Mouse (Mus musculus): ENCODE data around the gene Bach2. TPM values are rescaled to one million over a fixed set of nuclear protein-coding genes. Genes with fewer than 3 reads are reported as not detected.

Gene Bach2
- polyA plus RNA-seq, 1 experiment from 2014 or later, result 18.8 TPM

DNA sequence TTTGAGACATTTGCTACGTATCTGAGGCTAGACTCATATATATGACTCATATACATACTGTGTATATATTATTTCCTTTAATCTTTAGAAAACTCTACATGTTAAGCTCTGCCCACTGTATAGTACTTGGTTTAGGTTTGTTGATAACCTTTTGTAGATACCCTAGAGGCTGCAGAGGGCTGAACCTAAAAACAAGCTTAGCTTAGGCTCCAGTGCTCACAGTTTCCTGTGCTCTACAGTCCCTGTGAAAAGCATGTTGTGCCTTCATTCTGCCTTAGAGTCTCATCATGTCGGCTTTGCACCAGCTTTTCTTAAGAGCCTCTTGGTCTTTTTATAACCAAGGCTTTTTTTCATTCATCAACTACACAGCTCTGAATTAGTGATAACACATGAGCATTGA, 156.2 kb downstream of the Bach2 start:
- no peaks in the 10 kb centered on the region for H3K9me3 ChIP-seq (replicated peaks; ENCODE audit: control insufficient read depth, low read length, poor library complexity, severe bottlenecking)
- WGBS, result 81% methylated on average over 2 of the region's 2 CpGs
- no peak for ATAC-seq
- no peak overlapping the region for H3K27ac ChIP-seq (ENCODE audit: low read length)
- H3K27me3 ChIP-seq (ENCODE audit: control insufficient read depth, insufficient read depth, low read depth, low read length), result no peaks in the 10 kb centered on the region
- no peaks in the 10 kb centered on the region for H3K36me3 ChIP-seq (ENCODE audit: control insufficient read depth, insufficient read depth, low read length)
- 0 out of 2 replicates have a peak, but pooled peaks cover 3% of the 10 kb centered on the region for H3K4me1 ChIP-seq (ENCODE audit: control insufficient read depth, insufficient read depth, low read length)
- no peak overlapping the region for H3K4me3 ChIP-seq (ENCODE audit: low read depth, low read length)
- H3K9ac ChIP-seq (ENCODE audit: low read depth, low read length), result no peak overlapping the region
- no peak overlapping the region for H3K4me2 ChIP-seq (ENCODE audit: low read length)

DNA sequence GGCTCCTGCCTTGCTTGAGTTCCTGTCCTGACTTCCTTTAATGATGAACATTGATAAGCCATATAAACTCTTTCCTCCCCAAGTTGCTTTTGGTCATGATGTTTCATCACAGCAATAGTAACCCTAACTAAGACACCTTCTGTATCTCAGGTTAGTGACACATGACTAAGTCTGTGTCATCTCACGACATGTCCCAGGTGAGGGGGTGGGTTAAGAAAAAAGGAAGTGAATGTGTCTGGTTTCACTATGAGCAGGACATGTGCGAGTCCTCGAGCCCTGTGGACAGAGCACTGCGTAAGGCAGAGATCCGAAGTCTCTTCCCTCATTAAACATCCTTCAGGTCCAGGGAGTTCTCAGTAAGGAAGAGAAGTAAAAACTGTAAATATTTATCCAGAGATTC, 162.9 kb downstream of the Bach2 start:
- Histone ChIP-seq H3K4me3 (ENCODE audit: low read depth, low read length) (no peak overlapping the region), H3K9ac (ENCODE audit: low read depth, low read length) (no peak overlapping the region), H3K4me2 (ENCODE audit: low read length) (no peak overlapping the region), H3K4me1 (ENCODE audit: control insufficient read depth, insufficient read depth, low read length) (peaks cover 13% of the 10 kb centered on the region), H3K9me3 (replicated peaks; ENCODE audit: control insufficient read depth, low read length, poor library complexity, severe bottlenecking) (no peaks in the 10 kb centered on the region), H3K27me3 (ENCODE audit: control insufficient read depth, insufficient read depth, low read depth, low read length) (no peaks in the 10 kb centered on the region), H3K36me3 (ENCODE audit: control insufficient read depth, insufficient read depth, low read length) (no peaks in the 10 kb centered on the region), H3K27ac (ENCODE audit: low read length) (no peak overlapping the region)
- ATAC-seq, result no peak
- 94% methylated on average over 5 of the region's 5 CpGs for WGBS

DNA sequence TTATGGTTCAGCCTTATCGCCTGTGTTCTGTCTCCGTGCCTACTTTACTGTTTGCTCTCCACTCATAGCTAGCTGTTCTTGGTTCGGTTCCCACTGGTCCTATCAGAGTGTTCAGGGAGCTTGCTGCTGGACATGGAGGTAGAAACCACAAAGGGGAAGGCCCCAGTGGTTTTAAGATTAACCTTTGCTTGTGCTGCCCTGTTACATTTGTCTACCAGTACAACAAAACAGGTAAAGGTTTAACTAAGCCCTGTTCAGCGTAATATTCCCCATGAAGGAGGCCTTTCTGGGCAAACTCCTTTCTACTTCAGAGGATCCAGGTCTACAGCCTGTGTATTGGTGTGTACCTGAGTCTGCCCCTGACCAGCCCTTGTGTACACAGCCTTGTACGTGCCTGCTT, 164.9 kb downstream of the Bach2 start:
- Histone ChIP-seq H3K4me1 (ENCODE audit: control insufficient read depth, insufficient read depth, low read length) (peaks cover 13% of the 10 kb centered on the region), H3K9me3 (replicated peaks; ENCODE audit: control insufficient read depth, low read length, poor library complexity, severe bottlenecking) (no peaks in the 10 kb centered on the region), H3K4me3 (ENCODE audit: low read depth, low read length) (no peak overlapping the region), H3K9ac (ENCODE audit: low read depth, low read length) (no peak overlapping the region), H3K36me3 (ENCODE audit: control insufficient read depth, insufficient read depth, low read length) (no peaks in the 10 kb centered on the region), H3K27ac (ENCODE audit: low read length) (no peak overlapping the region), H3K4me2 (ENCODE audit: low read length) (no peak overlapping the region), H3K27me3 (ENCODE audit: control insufficient read depth, insufficient read depth, low read depth, low read length) (no peaks in the 10 kb centered on the region)
- 96% methylated on average over 5 of the region's 5 CpGs for WGBS
- no peak for ATAC-seq

DNA sequence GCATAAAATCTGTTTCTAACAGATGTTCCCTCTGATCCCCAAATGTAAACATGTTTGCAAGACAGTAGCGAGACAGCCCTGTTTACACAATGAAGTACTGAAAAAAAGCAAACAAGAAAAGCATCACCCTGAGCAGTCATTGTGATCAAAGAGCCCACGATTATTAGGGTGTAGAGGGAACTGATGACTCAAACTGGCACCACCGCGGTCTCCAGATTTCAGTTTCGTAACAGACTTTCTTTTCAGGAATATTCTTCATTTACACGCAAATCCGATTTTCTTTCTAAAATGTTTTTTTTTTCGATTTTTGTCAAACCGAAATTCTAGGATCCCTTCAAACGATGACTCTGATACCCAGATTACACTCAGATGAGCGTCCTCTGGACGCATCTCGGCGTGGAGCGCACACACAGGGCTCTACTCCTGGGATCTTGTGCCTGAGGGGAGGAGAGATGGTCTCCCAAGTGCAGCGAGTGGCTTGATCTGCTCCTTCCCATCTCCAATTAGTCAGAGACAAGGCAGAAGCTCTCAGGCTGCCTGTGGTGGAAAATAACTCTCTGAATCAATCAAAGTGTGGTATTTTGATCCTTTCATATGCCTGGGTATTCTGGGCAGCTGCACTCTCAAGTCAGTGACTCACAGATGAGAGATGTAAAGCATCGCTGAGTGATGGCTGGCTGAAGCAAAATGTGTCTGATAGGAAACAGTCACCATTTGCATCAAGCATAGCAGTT, 166.7 kb downstream of the Bach2 start:
- no peaks in the 10 kb centered on the region for H3K27me3 ChIP-seq (ENCODE audit: control insufficient read depth, insufficient read depth, low read depth, low read length)
- H3K9ac ChIP-seq (ENCODE audit: low read depth, low read length), result no peak overlapping the region
- no peaks in the 10 kb centered on the region for H3K9me3 ChIP-seq (replicated peaks; ENCODE audit: control insufficient read depth, low read length, poor library complexity, severe bottlenecking)
- WGBS, result 63% methylated on average over 17 of the region's 17 CpGs
- peaks cover 13% of the 10 kb centered on the region for H3K4me1 ChIP-seq (ENCODE audit: control insufficient read depth, insufficient read depth, low read length)
- no peaks in the 10 kb centered on the region for H3K36me3 ChIP-seq (ENCODE audit: control insufficient read depth, insufficient read depth, low read length)
- peak overlapping the region; percentile 44; the same call in 1 of the 2 replicates for H3K27ac ChIP-seq (ENCODE audit: low read length)
- no peak for ATAC-seq
- H3K4me2 ChIP-seq (ENCODE audit: low read length), result no peak overlapping the region
- H3K4me3 ChIP-seq (ENCODE audit: low read depth, low read length), result no peak overlapping the region

DNA sequence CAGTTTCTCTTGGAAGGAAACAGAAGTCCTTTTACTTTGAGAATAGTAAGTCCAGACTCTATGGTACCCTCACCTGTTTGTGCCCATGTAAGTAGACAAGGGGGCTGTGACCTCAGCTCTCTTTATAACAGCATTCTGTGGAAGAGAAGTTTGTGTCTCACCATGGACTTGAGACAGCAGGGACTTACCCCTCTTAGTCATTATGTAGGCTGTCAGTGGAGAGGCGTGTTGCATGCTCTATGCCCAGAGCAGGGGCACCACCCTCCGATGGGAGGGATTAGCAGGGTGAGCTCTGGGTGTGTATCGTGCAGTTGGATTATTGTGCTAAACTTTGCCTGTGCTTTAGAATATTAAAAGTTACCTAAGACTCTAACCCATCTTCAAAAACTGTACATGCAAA, 167.4 kb downstream of the Bach2 start:
- H3K4me2 ChIP-seq (ENCODE audit: low read length), result no peak overlapping the region
- WGBS, result 68% methylated on average over 3 of the region's 3 CpGs
- no peak overlapping the region; the same call in 1 of the 2 replicates for H3K9ac ChIP-seq (ENCODE audit: low read depth, low read length)
- no peaks in the 10 kb centered on the region for H3K27me3 ChIP-seq (ENCODE audit: control insufficient read depth, insufficient read depth, low read depth, low read length)
- peak; percentile 59; the same call in 1 of the 2 replicates for ATAC-seq
- H3K36me3 ChIP-seq (ENCODE audit: control insufficient read depth, insufficient read depth, low read length), result no peaks in the 10 kb centered on the region
- no peak overlapping the region for H3K27ac ChIP-seq (ENCODE audit: low read length)
- H3K4me1 ChIP-seq (ENCODE audit: control insufficient read depth, insufficient read depth, low read length), result peaks cover 13% of the 10 kb centered on the region
- H3K4me3 ChIP-seq (ENCODE audit: low read depth, low read length), result no peak overlapping the region
- no peaks in the 10 kb centered on the region for H3K9me3 ChIP-seq (replicated peaks; ENCODE audit: control insufficient read depth, low read length, poor library complexity, severe bottlenecking)

DNA sequence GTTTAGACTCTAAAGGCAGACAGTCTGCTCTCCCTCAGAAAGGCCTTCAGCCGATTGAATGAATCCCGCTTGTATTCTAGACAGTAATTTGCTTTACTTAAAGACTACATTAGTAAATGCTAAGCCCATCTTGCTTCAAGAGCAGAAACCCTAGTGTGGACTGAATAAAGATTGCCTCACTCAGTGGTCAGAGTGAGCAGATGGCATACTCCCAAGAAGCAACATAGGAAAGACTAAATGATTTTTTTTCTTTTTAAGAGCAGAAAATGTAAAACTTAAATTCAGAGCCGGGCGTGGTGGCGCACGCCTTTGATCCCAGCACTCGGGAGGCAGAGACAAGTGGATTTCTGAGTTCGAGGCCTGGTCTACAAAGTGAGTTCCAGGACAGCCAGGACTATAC, 169.9 kb downstream of the Bach2 start:
- no peak overlapping the region for H3K9ac ChIP-seq (ENCODE audit: low read depth, low read length)
- no peak for ATAC-seq
- no peak overlapping the region for H3K27ac ChIP-seq (ENCODE audit: low read length)
- H3K4me3 ChIP-seq (ENCODE audit: low read depth, low read length), result no peak overlapping the region
- H3K36me3 ChIP-seq (ENCODE audit: control insufficient read depth, insufficient read depth, low read length), result no peaks in the 10 kb centered on the region
- H3K4me1 ChIP-seq (ENCODE audit: control insufficient read depth, insufficient read depth, low read length), result peaks cover 19% of the 10 kb centered on the region
- no peaks in the 10 kb centered on the region for H3K27me3 ChIP-seq (ENCODE audit: control insufficient read depth, insufficient read depth, low read depth, low read length)
- H3K9me3 ChIP-seq (replicated peaks; ENCODE audit: control insufficient read depth, low read length, poor library complexity, severe bottlenecking), result no peaks in the 10 kb centered on the region
- H3K4me2 ChIP-seq (ENCODE audit: low read length), result no peak overlapping the region
- 89% methylated on average over 8 of the region's 8 CpGs for WGBS

DNA sequence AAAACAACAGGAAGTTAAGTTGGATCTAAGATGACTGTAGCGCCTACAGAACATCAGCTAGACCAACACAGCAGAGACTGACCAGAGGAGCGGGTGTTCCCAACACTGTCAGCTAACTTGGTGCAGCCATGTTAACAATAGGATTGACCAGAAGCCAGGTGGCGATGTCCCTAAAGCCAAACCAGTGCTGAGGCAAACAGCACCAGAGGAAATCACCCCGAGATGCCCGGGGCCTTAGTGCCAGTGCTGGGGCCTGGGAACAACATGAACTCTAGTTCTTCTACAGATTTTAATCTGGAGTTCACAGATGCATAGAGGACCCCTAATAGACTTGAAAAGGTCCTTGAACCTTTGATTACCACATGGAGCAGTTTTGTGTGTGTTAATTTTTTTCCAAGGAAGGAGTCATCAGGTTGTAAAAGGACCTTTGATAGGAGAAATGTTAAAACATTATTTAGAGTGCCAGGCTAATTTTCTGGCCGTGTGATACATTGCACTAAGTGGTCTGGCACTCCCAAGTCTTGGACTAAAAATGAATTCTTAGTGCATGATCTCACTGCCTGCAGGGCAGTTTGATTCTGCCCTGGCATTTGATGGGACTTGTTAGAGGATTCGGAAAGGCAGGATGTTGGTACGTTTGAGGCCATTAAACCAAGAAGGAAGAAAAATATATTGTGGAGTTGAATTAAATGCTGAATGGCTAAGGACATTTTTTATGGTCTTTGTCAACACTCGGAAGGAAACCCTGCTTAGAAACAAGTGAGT, 170.7 kb downstream of the Bach2 start:
- Histone ChIP-seq H3K4me1 (ENCODE audit: control insufficient read depth, insufficient read depth, low read length) (peaks cover 19% of the 10 kb centered on the region), H3K4me3 (ENCODE audit: low read depth, low read length) (no peak overlapping the region), H3K9me3 (replicated peaks; ENCODE audit: control insufficient read depth, low read length, poor library complexity, severe bottlenecking) (no peaks in the 10 kb centered on the region), H3K4me2 (ENCODE audit: low read length) (no peak overlapping the region), H3K27me3 (ENCODE audit: control insufficient read depth, insufficient read depth, low read depth, low read length) (no peaks in the 10 kb centered on the region), H3K27ac (ENCODE audit: low read length) (no peak overlapping the region), H3K36me3 (ENCODE audit: control insufficient read depth, insufficient read depth, low read length) (no peaks in the 10 kb centered on the region), H3K9ac (ENCODE audit: low read depth, low read length) (no peak overlapping the region)
- WGBS, result 87% methylated on average over 9 of the region's 9 CpGs
- no peak for ATAC-seq

DNA sequence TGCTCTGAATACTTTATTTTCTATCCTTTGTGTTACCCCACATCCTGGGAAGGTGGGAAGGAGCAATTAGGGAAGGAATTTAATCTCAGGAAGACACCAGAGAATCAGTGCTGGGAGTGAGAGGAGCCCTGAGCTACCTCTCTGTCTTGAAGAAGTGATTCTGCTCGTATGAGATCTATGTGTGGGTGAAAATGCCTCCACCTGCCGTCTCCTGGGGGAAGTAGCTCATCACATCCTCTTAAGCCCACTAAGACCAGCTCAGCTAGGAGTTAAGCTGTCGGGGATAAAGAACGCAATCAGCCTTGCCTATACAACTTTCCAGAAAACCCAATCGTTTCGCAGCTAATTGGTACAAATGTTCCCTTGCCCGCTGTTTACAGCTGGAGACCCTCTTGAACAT, 174.5 kb downstream of the Bach2 start:
- peak; percentile 55; the same call in 1 of the 2 replicates for ATAC-seq
- Histone ChIP-seq H3K9me3 (replicated peaks; ENCODE audit: control insufficient read depth, low read length, poor library complexity, severe bottlenecking) (no peaks in the 10 kb centered on the region), H3K9ac (ENCODE audit: low read depth, low read length) (no peak overlapping the region), H3K4me3 (ENCODE audit: low read depth, low read length) (no peak overlapping the region), H3K4me2 (ENCODE audit: low read length) (no peak overlapping the region), H3K27ac (ENCODE audit: low read length) (no peak overlapping the region), H3K36me3 (ENCODE audit: control insufficient read depth, insufficient read depth, low read length) (no peaks in the 10 kb centered on the region), H3K4me1 (ENCODE audit: control insufficient read depth, insufficient read depth, low read length) (peaks cover 10% of the 10 kb centered on the region), H3K27me3 (ENCODE audit: control insufficient read depth, insufficient read depth, low read depth, low read length) (no peaks in the 10 kb centered on the region)
- WGBS, result 24% methylated on average over 7 of the region's 7 CpGs

DNA sequence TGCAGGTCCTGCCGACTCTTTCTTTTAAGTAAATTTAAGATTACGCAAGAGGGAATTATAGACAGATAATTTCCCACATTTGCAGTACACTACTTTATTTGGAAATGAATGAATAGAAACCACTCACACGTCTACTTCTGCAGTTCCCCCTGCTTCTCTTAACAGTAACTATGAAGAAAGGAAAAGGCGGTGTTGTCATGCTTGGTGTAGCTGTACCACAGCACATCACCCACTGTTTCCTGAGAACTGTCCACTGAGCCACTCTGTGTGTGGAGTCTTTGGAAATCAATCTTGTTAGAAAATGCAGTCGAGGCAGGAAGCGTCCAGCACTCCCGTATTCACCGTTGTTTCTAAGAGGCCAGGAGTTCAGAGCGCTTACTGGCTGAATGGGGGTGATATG, 174.9 kb downstream of the Bach2 start:
- WGBS, result 79% methylated on average over 9 of the region's 9 CpGs
- no peak overlapping the region for H3K27ac ChIP-seq (ENCODE audit: low read length)
- ATAC-seq, result no peak

More for the DNA sequence above, 174.9 kb downstream of the Bach2 start:
- no peak overlapping the region for H3K9ac ChIP-seq (ENCODE audit: low read depth, low read length)
- no peak overlapping the region for H3K4me3 ChIP-seq (ENCODE audit: low read depth, low read length)
- H3K4me1 ChIP-seq (ENCODE audit: control insufficient read depth, insufficient read depth, low read length), result peaks cover 10% of the 10 kb centered on the region
- H3K27me3 ChIP-seq (ENCODE audit: control insufficient read depth, insufficient read depth, low read depth, low read length), result no peaks in the 10 kb centered on the region
- no peaks in the 10 kb centered on the region for H3K9me3 ChIP-seq (replicated peaks; ENCODE audit: control insufficient read depth, low read length, poor library complexity, severe bottlenecking)
- no peak overlapping the region for H3K4me2 ChIP-seq (ENCODE audit: low read length)
- H3K36me3 ChIP-seq (ENCODE audit: control insufficient read depth, insufficient read depth, low read length), result no peaks in the 10 kb centered on the region

Measured in midbrain, embryonic 16.5 days (tissue).